Mouse (Mus musculus): Measurements from ENCODE around the gene Mark1. TPM values are rescaled to one million over a fixed set of nuclear protein-coding genes. Genes with fewer than 3 reads are reported as not detected.

The Mark1 gene
- polyA plus RNA-seq, 1 experiment = not detected

- Histone ChIP-seq H3K27me3 (ENCODE audit: control insufficient read depth, insufficient read depth, insufficient read length) (no peaks in the 10 kb centered on the region), H3K4me3 (no peak overlapping the region), H3K36me3 (ENCODE audit: control insufficient read depth, insufficient read depth) (no peaks in the 10 kb centered on the region), H3K79me2 (ENCODE audit: control insufficient read depth, insufficient read depth) (no peaks in the 10 kb centered on the region), H3K4me2 (ENCODE audit: low read depth) (peak overlapping the region; percentile 50), H3ac (ENCODE audit: control insufficient read depth, insufficient read length) (no peak overlapping the region)
- TF ChIP-seq TCF3 (IDR thresholded peaks at IDR 0.05; ENCODE audit: insufficient read length, low read depth) (no peak), TCF12 (IDR thresholded peaks at IDR 0.05; ENCODE audit: insufficient read depth, poor library complexity, severe bottlenecking) (no peak), MYOG (IDR thresholded peaks at IDR 0.05; ENCODE audit: control insufficient read depth in 1 of 3, insufficient read depth in 1 of 3, insufficient read length in 2 of 3, low read depth in 2 of 3) (no peak), POLR2A (IDR thresholded peaks at IDR 0.05; ENCODE audit: insufficient read length, low read depth) (no peak)
Measured at GRCm38 (mm10) chr1:184851741-184852618, 147.4 kb downstream of the Mark1 start.

- H3K4me3 ChIP-seq = no peak overlapping the region
- H3K27me3 ChIP-seq (ENCODE audit: control insufficient read depth, insufficient read depth, insufficient read length) = no peaks in the 10 kb centered on the region
- H3K36me3 ChIP-seq (ENCODE audit: control insufficient read depth, insufficient read depth) = no peaks in the 10 kb centered on the region
- H3ac ChIP-seq (ENCODE audit: control insufficient read depth, insufficient read length) = no peak overlapping the region
- TF ChIP-seq USF1 (IDR thresholded peaks at IDR 0.05; ENCODE audit: low read depth) = peak; percentile 1
- no peak for TF ChIP-seq POLR2A (IDR thresholded peaks at IDR 0.05; ENCODE audit: insufficient read length, low read depth)
- no peaks in the 10 kb centered on the region for H3K79me2 ChIP-seq (ENCODE audit: control insufficient read depth, insufficient read depth)
- H3K4me2 ChIP-seq (ENCODE audit: low read depth) = no peak overlapping the region
Measured at GRCm38 (mm10) chr1:184851166-184851565, 148.2 kb downstream of the Mark1 start.

- TF ChIP-seq E2F4 (IDR thresholded peaks at IDR 0.05; ENCODE audit: insufficient read depth) (no peak), MYOD1 (IDR thresholded peaks at IDR 0.05; ENCODE audit: control insufficient read depth in 1 of 3, insufficient read length in 2 of 3, low read depth in 2 of 3) (no peak), REST (IDR thresholded peaks at IDR 0.05; ENCODE audit: insufficient read depth, insufficient read length) (no peak), MAX (IDR thresholded peaks at IDR 0.05; ENCODE audit: low read depth) (no peak), MYOG (IDR thresholded peaks at IDR 0.05; ENCODE audit: control insufficient read depth in 1 of 3, insufficient read depth in 1 of 3, insufficient read length in 2 of 3, low read depth in 2 of 3) (no peak), POLR2AphosphoS2 (IDR thresholded peaks at IDR 0.05; ENCODE audit: insufficient read length, low read depth) (no peak), POLR2A (IDR thresholded peaks at IDR 0.05; ENCODE audit: insufficient read length, low read depth) (no peak), CEBPB (IDR thresholded peaks at IDR 0.05; ENCODE audit: insufficient read depth, poor library complexity, severe bottlenecking) (no peak), TCF3 (IDR thresholded peaks at IDR 0.05; ENCODE audit: insufficient read length, low read depth) (no peak), USF1 (IDR thresholded peaks at IDR 0.05; ENCODE audit: low read depth) (no peak), SRF (IDR thresholded peaks at IDR 0.05; ENCODE audit: control insufficient read depth, insufficient read length, low read depth) (no peak), TCF12 (IDR thresholded peaks at IDR 0.05; ENCODE audit: insufficient read depth, poor library complexity, severe bottlenecking) (no peak)
- no peaks in the 10 kb centered on the region for H3K27me3 ChIP-seq (ENCODE audit: control insufficient read depth, insufficient read depth, insufficient read length)
- no peak overlapping the region for H3ac ChIP-seq (ENCODE audit: control insufficient read depth, insufficient read length)
- peak overlapping the region; percentile 84 for H3K4me2 ChIP-seq (ENCODE audit: low read depth)
- H3K36me3 ChIP-seq (ENCODE audit: control insufficient read depth, insufficient read depth) = no peaks in the 10 kb centered on the region
- H3K79me2 ChIP-seq (ENCODE audit: control insufficient read depth, insufficient read depth) = peaks cover 10% of the 10 kb centered on the region
- peak overlapping the region; percentile 71 for H3K4me3 ChIP-seq
Measured at GRCm38 (mm10) chr1:184846973-184847372, 152.4 kb downstream of the Mark1 start.

Other genes starting within 250 kb of the Mark1 start
- not detected for gene Marc1, start 188.3 kb downstream of the Mark1 start, polyA plus RNA-seq (2012; fragmentation: generic; extraction: Trizol)
- 99.6 TPM for gene Marc2, start 153.1 kb downstream of the Mark1 start, polyA plus RNA-seq (2012; fragmentation: generic; extraction: Trizol)
- gene C130074G19Rik, start 116.4 kb downstream of the Mark1 start, polyA plus RNA-seq (2012; fragmentation: generic; extraction: Trizol) = 0.01 TPM
- 32.2 TPM for gene Rab3gap2, start 204.5 kb upstream of the Mark1 start, polyA plus RNA-seq (2012; fragmentation: generic; extraction: Trizol)

Data from myocyte (in vitro differentiated cells).